Mouse (Mus musculus): ENCODE measurements around the gene Nop14. TPM values are rescaled to one million over a fixed set of nuclear protein-coding genes. Genes with fewer than 3 reads are reported as not detected.

The Nop14 gene
- polyA plus RNA-seq (2015; fragmentation: Nextera tagmentation; extraction: Ambion mirVana) = 14.2 and 17.6 TPM in 2 replicates

GRCm38 (mm10) chr5:34659686-34660590, at the start of gene Nop14, which contains the start of gene Grk4:
Gene Nop14 (minus strand): TSS chr5:34660148.
Gene Grk4 (plus strand): TSS chr5:34660379.
- WGBS = under 1% methylated on average over 60 of the region's 60 CpGs

DNA sequence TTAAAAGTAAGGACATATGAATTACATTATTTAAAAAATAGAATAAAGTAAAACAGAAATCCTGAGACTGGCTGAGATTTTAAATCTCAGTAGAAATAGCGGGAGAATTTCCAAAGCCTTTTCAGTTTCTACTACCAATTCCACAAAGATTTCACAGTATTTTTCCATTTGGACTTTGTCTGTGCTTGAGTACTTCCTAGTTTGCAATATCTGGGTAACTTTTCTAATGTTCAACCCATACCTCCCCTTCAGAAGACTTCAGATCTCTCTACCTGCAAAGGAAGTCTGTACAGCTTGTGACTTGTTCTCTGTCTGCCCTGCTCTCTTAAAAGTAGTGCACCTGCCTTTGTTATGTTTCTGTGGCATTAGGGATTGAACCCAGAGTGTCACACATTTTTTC, 48.5 kb upstream of the Nop14 start:
- 86% methylated on average over 1 of the region's 1 CpGs for WGBS
- H3K4me1 ChIP-seq (ENCODE audit: control insufficient read depth, insufficient read depth, low read length) = no peaks in the 10 kb centered on the region

More at GRCm38 (mm10) chr5:34659686-34660590, at the start of gene Nop14, which contains the start of gene Grk4:
- peak; percentile 100 for ATAC-seq (replicated peaks; ENCODE audit: extremely low read depth, insufficient read depth, low FRiP score)
- Histone ChIP-seq H3K27ac (ENCODE audit: low read length) (peak within 1 kb of the TSS; percentile 90), H3K9ac (ENCODE audit: low read length) (peak within 1 kb of the TSS; percentile 80), H3K9me3 (replicated peaks; ENCODE audit: control insufficient read depth, low read length) (no peaks in the 10 kb centered on the region), H3K27me3 (ENCODE audit: control insufficient read depth, insufficient read depth, low read length) (no peaks in the 10 kb centered on the region), H3K4me1 (ENCODE audit: control insufficient read depth, insufficient read depth, low read length) (peaks cover 16% of the 10 kb centered on the region), H3K36me3 (ENCODE audit: control insufficient read depth, insufficient read depth) (peaks cover 15% of the 10 kb centered on the region), H3K4me2 (ENCODE audit: low read depth, low read length) (peak within 1 kb of the TSS; percentile 81), H3K4me3 (ENCODE audit: low read length) (peak within 1 kb of the TSS; percentile 70)

GRCm38 (mm10) chr5:34695521-34695920, 35.6 kb upstream of the Nop14 start:
- Histone ChIP-seq H3K4me1 (ENCODE audit: control insufficient read depth, insufficient read depth, low read length) (no peaks in the 10 kb centered on the region), H3K4me2 (ENCODE audit: low read depth, low read length) (no peak overlapping the region), H3K9me3 (replicated peaks; ENCODE audit: control insufficient read depth, low read length) (no peaks in the 10 kb centered on the region), H3K27ac (ENCODE audit: low read length) (no peak overlapping the region), H3K27me3 (ENCODE audit: control insufficient read depth, insufficient read depth, low read length) (no peaks in the 10 kb centered on the region), H3K9ac (ENCODE audit: low read length) (no peak overlapping the region), H3K4me3 (ENCODE audit: low read length) (no peak overlapping the region), H3K36me3 (ENCODE audit: control insufficient read depth, insufficient read depth) (no peaks in the 10 kb centered on the region)
- 64% methylated on average over 5 of the region's 5 CpGs for WGBS
- no peak for ATAC-seq (replicated peaks; ENCODE audit: extremely low read depth, insufficient read depth, low FRiP score)

More for the DNA sequence above, 48.5 kb upstream of the Nop14 start:
- H3K9me3 ChIP-seq (replicated peaks; ENCODE audit: control insufficient read depth, low read length) = no peaks in the 10 kb centered on the region
- H3K27ac ChIP-seq (ENCODE audit: low read length) = no peak overlapping the region
- H3K36me3 ChIP-seq (ENCODE audit: control insufficient read depth, insufficient read depth) = no peaks in the 10 kb centered on the region
- no peak overlapping the region for H3K4me3 ChIP-seq (ENCODE audit: low read length)
- H3K4me2 ChIP-seq (ENCODE audit: low read depth, low read length) = no peak overlapping the region
- no peak overlapping the region for H3K9ac ChIP-seq (ENCODE audit: low read length)
- no peaks in the 10 kb centered on the region for H3K27me3 ChIP-seq (ENCODE audit: control insufficient read depth, insufficient read depth, low read length)
- ATAC-seq (replicated peaks; ENCODE audit: extremely low read depth, insufficient read depth, low FRiP score) = no peak

- Histone ChIP-seq H3K27ac (ENCODE audit: low read length) (no peak overlapping the region), H3K4me2 (ENCODE audit: low read depth, low read length) (no peak overlapping the region), H3K4me3 (ENCODE audit: low read length) (no peak overlapping the region), H3K9me3 (replicated peaks; ENCODE audit: control insufficient read depth, low read length) (0 out of 2 replicates have a peak, but pooled peaks cover 2% of the 10 kb centered on the region), H3K9ac (ENCODE audit: low read length) (no peak overlapping the region), H3K27me3 (ENCODE audit: control insufficient read depth, insufficient read depth, low read length) (no peaks in the 10 kb centered on the region), H3K36me3 (ENCODE audit: control insufficient read depth, insufficient read depth) (no peaks in the 10 kb centered on the region), H3K4me1 (ENCODE audit: control insufficient read depth, insufficient read depth, low read length) (no peaks in the 10 kb centered on the region)
- 57% methylated on average over 2 of the region's 2 CpGs for WGBS
- ATAC-seq (replicated peaks; ENCODE audit: extremely low read depth, insufficient read depth, low FRiP score) = no peak
Observed at GRCm38 (mm10) chr5:34692782-34693181, 32.8 kb upstream of the Nop14 start.

DNA sequence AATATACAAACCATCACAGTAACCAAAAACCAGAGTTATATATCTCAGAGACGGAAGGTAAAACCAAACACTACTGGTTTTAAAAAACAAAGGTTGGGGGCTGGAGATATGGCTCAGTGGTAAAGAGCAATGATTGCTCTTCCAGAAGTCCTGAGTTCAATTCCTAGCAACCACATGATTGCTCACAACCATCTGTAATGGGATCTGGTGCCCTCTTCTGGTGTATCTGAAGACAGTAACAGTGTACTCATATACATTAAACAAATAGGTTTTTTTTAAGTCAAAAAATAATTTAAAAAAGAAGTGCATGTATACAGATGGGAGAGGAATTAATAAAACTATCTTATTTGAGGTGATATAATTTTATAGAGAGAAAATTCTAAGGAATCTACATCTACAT, 29.9 kb upstream of the Nop14 start:
- 87% methylated on average over 1 of the region's 1 CpGs for WGBS
- Histone ChIP-seq H3K9ac (ENCODE audit: low read length) (no peak overlapping the region), H3K27me3 (ENCODE audit: control insufficient read depth, insufficient read depth, low read length) (no peaks in the 10 kb centered on the region), H3K4me2 (ENCODE audit: low read depth, low read length) (no peak overlapping the region), H3K4me1 (ENCODE audit: control insufficient read depth, insufficient read depth, low read length) (no peaks in the 10 kb centered on the region), H3K4me3 (ENCODE audit: low read length) (no peak overlapping the region), H3K36me3 (ENCODE audit: control insufficient read depth, insufficient read depth) (no peaks in the 10 kb centered on the region), H3K27ac (ENCODE audit: low read length) (no peak overlapping the region), H3K9me3 (replicated peaks; ENCODE audit: control insufficient read depth, low read length) (0 out of 2 replicates have a peak, but pooled peaks cover 2% of the 10 kb centered on the region)
- ATAC-seq (replicated peaks; ENCODE audit: extremely low read depth, insufficient read depth, low FRiP score) = no peak

- no peaks in the 10 kb centered on the region for H3K9me3 ChIP-seq (replicated peaks; ENCODE audit: control insufficient read depth, low read length)
- no peak overlapping the region for H3K4me2 ChIP-seq (ENCODE audit: low read depth, low read length)
- 0 out of 2 replicates have a peak, but pooled peaks cover 7% of the 10 kb centered on the region for H3K36me3 ChIP-seq (ENCODE audit: control insufficient read depth, insufficient read depth)
- ATAC-seq (replicated peaks; ENCODE audit: extremely low read depth, insufficient read depth, low FRiP score) = no peak
- H3K4me1 ChIP-seq (ENCODE audit: control insufficient read depth, insufficient read depth, low read length) = no peaks in the 10 kb centered on the region
- H3K27ac ChIP-seq (ENCODE audit: low read length) = no peak overlapping the region
- no peaks in the 10 kb centered on the region for H3K27me3 ChIP-seq (ENCODE audit: control insufficient read depth, insufficient read depth, low read length)
- no peak overlapping the region for H3K4me3 ChIP-seq (ENCODE audit: low read length)
- no peak overlapping the region for H3K9ac ChIP-seq (ENCODE audit: low read length)
- 81% methylated on average over 4 of the region's 4 CpGs for WGBS
Observed at GRCm38 (mm10) chr5:34670280-34670679, 10.3 kb upstream of the Nop14 start.

GRCm38 (mm10) chr5:34669493-34669892, 9.5 kb upstream of the Nop14 start:
- WGBS = 84% methylated on average over 2 of the region's 2 CpGs
- no peak overlapping the region for H3K4me2 ChIP-seq (ENCODE audit: low read depth, low read length)
- no peak overlapping the region for H3K9ac ChIP-seq (ENCODE audit: low read length)
- no peaks in the 10 kb centered on the region for H3K27me3 ChIP-seq (ENCODE audit: control insufficient read depth, insufficient read depth, low read length)
- H3K4me1 ChIP-seq (ENCODE audit: control insufficient read depth, insufficient read depth, low read length) = no peaks in the 10 kb centered on the region
- H3K36me3 ChIP-seq (ENCODE audit: control insufficient read depth, insufficient read depth) = 0 out of 2 replicates have a peak, but pooled peaks cover 7% of the 10 kb centered on the region
- H3K27ac ChIP-seq (ENCODE audit: low read length) = no peak overlapping the region
- no peak overlapping the region for H3K4me3 ChIP-seq (ENCODE audit: low read length)
- no peak for ATAC-seq (replicated peaks; ENCODE audit: extremely low read depth, insufficient read depth, low FRiP score)
- no peaks in the 10 kb centered on the region for H3K9me3 ChIP-seq (replicated peaks; ENCODE audit: control insufficient read depth, low read length)

DNA sequence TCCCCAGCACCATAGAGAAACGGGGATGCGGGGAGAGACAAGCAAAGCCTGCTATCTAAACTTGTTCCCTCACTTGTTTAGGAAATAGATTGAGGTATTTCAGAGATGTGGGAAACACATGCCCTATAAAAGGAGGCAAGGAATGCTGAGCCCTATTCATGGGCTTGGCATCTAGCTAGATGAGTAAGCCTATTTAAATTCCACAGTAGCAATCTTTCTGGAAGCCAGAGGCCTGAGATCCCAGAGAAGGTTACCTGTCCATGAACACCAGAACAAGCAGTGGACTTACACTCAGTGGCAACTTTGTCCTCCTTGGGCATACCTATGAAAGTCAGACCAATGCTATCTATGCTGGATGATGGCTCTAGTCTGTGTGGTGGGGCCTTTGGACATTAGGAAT, 3.3 kb upstream of the Nop14 start:
- H3K4me1 ChIP-seq (ENCODE audit: control insufficient read depth, insufficient read depth, low read length) = peaks cover 13% of the 10 kb centered on the region
- no peak overlapping the region for H3K4me3 ChIP-seq (ENCODE audit: low read length)
- H3K36me3 ChIP-seq (ENCODE audit: control insufficient read depth, insufficient read depth) = no peaks in the 10 kb centered on the region
- no peak for ATAC-seq (replicated peaks; ENCODE audit: extremely low read depth, insufficient read depth, low FRiP score)
- H3K27me3 ChIP-seq (ENCODE audit: control insufficient read depth, insufficient read depth, low read length) = no peaks in the 10 kb centered on the region
- no peak overlapping the region for H3K9ac ChIP-seq (ENCODE audit: low read length)
- 71% methylated on average over 2 of the region's 2 CpGs for WGBS
- no peaks in the 10 kb centered on the region for H3K9me3 ChIP-seq (replicated peaks; ENCODE audit: control insufficient read depth, low read length)
- H3K4me2 ChIP-seq (ENCODE audit: low read depth, low read length) = no peak overlapping the region
- no peak overlapping the region for H3K27ac ChIP-seq (ENCODE audit: low read length)

- Histone ChIP-seq H3K4me2 (ENCODE audit: low read depth, low read length) (no peak overlapping the region), H3K4me1 (ENCODE audit: control insufficient read depth, insufficient read depth, low read length) (peaks cover 13% of the 10 kb centered on the region), H3K4me3 (ENCODE audit: low read length) (no peak overlapping the region), H3K27me3 (ENCODE audit: control insufficient read depth, insufficient read depth, low read length) (no peaks in the 10 kb centered on the region), H3K9ac (ENCODE audit: low read length) (no peak overlapping the region), H3K9me3 (replicated peaks; ENCODE audit: control insufficient read depth, low read length) (no peaks in the 10 kb centered on the region), H3K27ac (ENCODE audit: low read length) (no peak overlapping the region), H3K36me3 (ENCODE audit: control insufficient read depth, insufficient read depth) (0 out of 2 replicates have a peak, but pooled peaks cover 4% of the 10 kb centered on the region)
- WGBS = 83% methylated on average over 4 of the region's 4 CpGs
- no peak for ATAC-seq (replicated peaks; ENCODE audit: extremely low read depth, insufficient read depth, low FRiP score)
Observed at GRCm38 (mm10) chr5:34661909-34662308, 2.0 kb upstream of the Nop14 start.
